Comparison of ENCODE assay signal across 21 mouse cellular contexts in genomic region chr19:15830385-15830784, GRCm38 (mm10).
DNase-seq lines count a peak whose midpoint lies in the region; ATAC-seq and TF ChIP-seq lines count a peak whose summit lies in the region.
"Had no signal": no experiment of that assay in that cellular context is flagged by ENCODE, and none has a peak within 500 bp of the region (broad histone marks: within the 10 kb centered on the region; RNA-seq: fewer than 3 reads in every experiment).

No protein-coding gene starts in this region.

- TF ChIP-seq EP300 in lung, postnatal 0 days (IDR thresholded peaks at IDR 0.05): no peak

- H3K4me2 ChIP-seq in kidney, embryonic 15.5 days: no peak overlapping the region
- H3K4me2 ChIP-seq in lung, postnatal 0 days (replicated peaks; ENCODE audit: low read depth, low read length): no peak overlapping the region
- H3K4me2 ChIP-seq: heart, embryonic 15.5 days; hindbrain, embryonic 14.5 days; midbrain, embryonic 11.5 days; stomach, embryonic 15.5 days had no signal

- TF ChIP-seq CTCF in lung, postnatal 0 days (IDR thresholded peaks at IDR 0.05): no peak

- no peak overlapping the region for H3K4me3 ChIP-seq in kidney, embryonic 15.5 days (replicated peaks)
- H3K4me3 ChIP-seq in lung, postnatal 0 days (ENCODE audit: low read depth, low read length): no peak overlapping the region
- H3K4me3 ChIP-seq: forebrain, embryonic 10.5 days; heart, embryonic 15.5 days; stomach, embryonic 15.5 days had no signal

- peaks cover 27% of the 10 kb centered on the region for H3K4me1 ChIP-seq in kidney, embryonic 15.5 days
- no peaks in the 10 kb centered on the region; the same call in 1 of the 2 replicates for H3K4me1 ChIP-seq in lung, postnatal 0 days (ENCODE audit: insufficient read depth, low read depth, low read length)
- H3K4me1 ChIP-seq: heart, embryonic 15.5 days had no signal

- H3K27me3 ChIP-seq in kidney, embryonic 15.5 days: no peaks in the 10 kb centered on the region
- no peaks in the 10 kb centered on the region for H3K27me3 ChIP-seq in lung, postnatal 0 days (replicated peaks; ENCODE audit: insufficient read depth, low read length)
- no peaks in the 10 kb centered on the region for H3K27me3 ChIP-seq in splenic B cell, adult 2 months (ENCODE audit: control insufficient read depth, insufficient read depth, low read length, poor library complexity, severe bottlenecking)
- H3K27me3 ChIP-seq: heart, embryonic 15.5 days; stomach, embryonic 15.5 days had no signal

- no peaks in the 10 kb centered on the region for H3K9me3 ChIP-seq in kidney, embryonic 15.5 days (replicated peaks)
- no peaks in the 10 kb centered on the region for H3K9me3 ChIP-seq in lung, postnatal 0 days (ENCODE audit: low read length)
- H3K9me3 ChIP-seq: forebrain, embryonic 10.5 days; heart, embryonic 15.5 days; stomach, embryonic 15.5 days had no signal

- no peak for DNase-seq in kidney, adult 11 months
- peak; percentile 48 for DNase-seq in lung, postnatal 0 days (ENCODE audit: low spot score)
- no peak for DNase-seq in lung, postnatal 25 days (ENCODE audit: low spot score)
- DNase-seq in splenic B cell, adult 2 months (ENCODE audit: low read depth, low spot score): peak; percentile 23
- DNase-seq: adrenal gland, adult 8-10 months; cerebellum, adult 9-11 months; forebrain, postnatal 0 days; kidney, postnatal 10 days; thymus, adult 18-20 months had no signal

- no peak for ATAC-seq in kidney, embryonic 15.5 days (replicated peaks; ENCODE audit: low FRiP score)
- peak; percentile 53 for ATAC-seq in lung, postnatal 0 days
- ATAC-seq in common myeloid progenitor, adult 5-6 weeks (replicated peaks; ENCODE audit: low read depth, poor library complexity, severe bottlenecking): peak; percentile 45
- no peak for ATAC-seq in monocyte, adult 5-6 weeks (replicated peaks; ENCODE audit: insufficient number of reproducible peaks, low FRiP score, low TSS enrichment, poor library complexity, severe bottlenecking)
- ATAC-seq: CD4-positive, CD25-positive, alpha-beta regulatory T cell, adult 4 months; forebrain, postnatal 0 days; Patski had no signal

- peak overlapping the region; percentile 48; the same call in 1 of the 2 replicates for H3K27ac ChIP-seq in kidney, embryonic 15.5 days
- H3K27ac ChIP-seq in lung, postnatal 0 days (ENCODE audit: low read length): no peak overlapping the region
- H3K27ac ChIP-seq: forebrain, embryonic 10.5 days; heart, embryonic 15.5 days; hindbrain, embryonic 14.5 days; liver, embryonic 14.5 days; macrophage; stomach, embryonic 15.5 days had no signal

- no peaks in the 10 kb centered on the region for H3K36me3 ChIP-seq in kidney, embryonic 15.5 days
- H3K36me3 ChIP-seq in lung, postnatal 0 days (ENCODE audit: insufficient read depth, low read length): no peaks in the 10 kb centered on the region
- no peaks in the 10 kb centered on the region for H3K36me3 ChIP-seq in splenic B cell, adult 2 months (ENCODE audit: control insufficient read depth, insufficient read depth, low read length, poor library complexity, severe bottlenecking)
- H3K36me3 ChIP-seq: forebrain, embryonic 10.5 days; heart, embryonic 15.5 days; stomach, embryonic 15.5 days had no signal

- no peak overlapping the region for H3K9ac ChIP-seq in kidney, embryonic 15.5 days
- no peak overlapping the region for H3K9ac ChIP-seq in lung, postnatal 0 days (replicated peaks; ENCODE audit: low read depth)
- H3K9ac ChIP-seq: forebrain, postnatal 0 days; heart, embryonic 15.5 days; hindbrain, embryonic 14.5 days; liver, embryonic 14.5 days; stomach, embryonic 15.5 days had no signal

Comparison
In these comparisons a context has a peak if more than half of its experiments do, and no peak if none do; other contexts are left out.
1. DNase-seq: peak in lung, postnatal 0 days (single experiment) and splenic B cell, adult 2 months (single experiment); none in kidney, adult 11 months (single experiment) and lung, postnatal 25 days (single experiment).
2. ATAC-seq: peak in lung, postnatal 0 days (single experiment) and common myeloid progenitor, adult 5-6 weeks (single experiment); none in kidney, embryonic 15.5 days (single experiment) and monocyte, adult 5-6 weeks (single experiment).